Mouse (Mus musculus): ENCODE measurements at regions not wholly inside any gene's neighbourhood (a gene's known extent, or its start where the extent isn't known, plus 50 kb on each side); places are given as distances from the start of the nearest gene placed in this dataset.

DNA sequence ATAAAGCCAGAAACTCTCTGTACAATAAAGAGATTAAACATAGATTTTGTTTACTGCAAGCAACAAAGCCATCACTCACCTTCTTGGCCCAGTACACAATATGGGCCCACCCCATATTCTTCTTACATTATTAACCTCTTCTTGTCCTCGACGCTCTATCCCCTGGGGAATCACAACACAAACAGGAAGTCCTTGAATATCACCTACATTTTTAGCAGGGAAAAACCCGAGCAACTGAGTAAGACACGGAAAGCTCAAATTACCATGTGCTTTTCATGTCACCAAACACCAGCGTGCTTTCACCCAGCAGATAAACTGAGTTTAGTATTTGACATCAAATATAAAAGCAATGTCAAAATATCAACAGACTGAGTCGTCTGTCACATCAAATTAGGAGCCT lies 179.7 kb downstream of the Parm1 start:
- TF ChIP-seq CTCF (IDR thresholded peaks at IDR 0.05) (no peak), EP300 (IDR thresholded peaks at IDR 0.05) (no peak)

Measured in lung, postnatal 0 days (tissue).